Mouse (Mus musculus): ENCODE data around the gene Tmem128. TPM values are rescaled to one million over a fixed set of nuclear protein-coding genes. Genes with fewer than 3 reads are reported as not detected.

Gene Tmem128
- polyA plus RNA-seq, 1 experiment: 57.1 TPM

- no peaks in the 10 kb centered on the region for H3K36me3 ChIP-seq (ENCODE audit: control insufficient read depth, insufficient read depth, low read length)
- TF ChIP-seq CTCF (IDR thresholded peaks at IDR 0.05; ENCODE audit: borderline replicate concordance, control insufficient read depth, extremely low read depth, insufficient read depth, low read length, poor library complexity) (no peak), POLR2A (IDR thresholded peaks at IDR 0.05; ENCODE audit: control insufficient read depth, extremely low read depth, insufficient read depth, low read length, poor library complexity) (no peak)
- H3K4me3 ChIP-seq (ENCODE audit: control insufficient read depth, insufficient read depth, low read length): no peak overlapping the region
- WGBS: 75% methylated on average over 3 of the region's 3 CpGs
- no peaks in the 10 kb centered on the region for H3K4me1 ChIP-seq (replicated peaks; ENCODE audit: control insufficient read depth, insufficient read depth, low read length)
- H3K27ac ChIP-seq (ENCODE audit: control insufficient read depth, insufficient read depth, low read length): no peak overlapping the region
- no peaks in the 10 kb centered on the region for H3K27me3 ChIP-seq (ENCODE audit: control insufficient read depth, insufficient read depth, low read length)
- no peak for DNase-seq
Observed at GRCm38 (mm10) chr5:38309795-38310194, 49.8 kb downstream of the Tmem128 start.

Other genes with a start within 250 kb of the Tmem128 start
- 14.1 and 21.2 TPM in 2 replicates for gene Stx18, start 221.4 kb upstream of the Tmem128 start, polyA plus RNA-seq (2012; rRNA removed)
- 4.3 and 5.8 TPM in 2 replicates for gene Nsg1, start 100.3 kb upstream of the Tmem128 start, polyA plus RNA-seq (2012; rRNA removed)
- gene Zbtb49, start 39.7 kb upstream of the Tmem128 start, polyA plus RNA-seq (2012; rRNA removed): 35.2 and 38.9 TPM in 2 replicates
- 8.1 and 8.4 TPM in 2 replicates for gene Lyar, start 39.7 kb upstream of the Tmem128 start, polyA plus RNA-seq (2012; rRNA removed)
- gene Otop1, start 15.8 kb downstream of the Tmem128 start, polyA plus RNA-seq (2012; rRNA removed): 2.2 and 5.9 TPM in 2 replicates
- gene Drd5, start 59.2 kb downstream of the Tmem128 start, polyA plus RNA-seq (2012; rRNA removed): 0.06 and 0.12 TPM in 2 replicates
- 6.5 and 9.0 TPM in 2 replicates for gene Slc2a9, start 243.0 kb downstream of the Tmem128 start, polyA plus RNA-seq (2012; rRNA removed)

All from thymus, adult 2 months (tissue).